Mouse (Mus musculus): ENCODE measurements around the gene Serbp1.

- TF ChIP-seq CTCF (conservative IDR thresholded peaks at IDR 0.05; ENCODE audit: low read length), result no peak
- TF ChIP-seq POU5F1 (IDR thresholded peaks at IDR 0.05; ENCODE audit: borderline replicate concordance, low read length), result no peak
Measured at GRCm38 (mm10) chr6:67196821-67197220, 41.2 kb upstream of the Serbp1 start.
